Comparison of ENCODE assay signal across 8 mouse cellular contexts in genomic region chr10:8973934-8974333, GRCm38 (mm10).
DNase-seq lines count a peak whose midpoint lies in the region; ATAC-seq and TF ChIP-seq lines count a peak whose summit lies in the region.
"Had no signal": no experiment of that assay in that cellular context is flagged by ENCODE, and none has a peak within 500 bp of the region (broad histone marks: within the 10 kb centered on the region; RNA-seq: fewer than 3 reads in every experiment).

No protein-coding gene starts in this region.

- ATAC-seq in neutrophil, adult 5-6 weeks (ENCODE audit: extremely low read depth, insufficient number of reproducible peaks, low FRiP score, poor library complexity, severe bottlenecking) = peak; percentile 56; the same call in 1 of the 2 replicates

- peak; percentile 59 for TF ChIP-seq CTCF in layer of hippocampus, adult 2 months (conservative IDR thresholded peaks at IDR 0.05)

- DNase-seq in layer of hippocampus, adult 2 months (ENCODE audit: low spot score in 2 of 2) = no peak
- DNase-seq in layer of hippocampus, adult 18-20 months (ENCODE audit: low spot score in 2 of 2) = no peak
- peak; percentile 14 for DNase-seq in R1 (ENCODE audit: low read depth, low spot score)
- peak; percentile 38 for DNase-seq in induced T-regulatory cell, adult 2 months (ENCODE audit: low read depth)
- DNase-seq in frontal cortex, postnatal 14 days (ENCODE audit: low spot score in 2 of 2) = no peak
- DNase-seq in adrenal gland, postnatal 25 days = no peak

- no peak overlapping the region; the same call in 1 of the 2 replicates for H3K27ac ChIP-seq in layer of hippocampus, adult 2 months
- H3K27ac ChIP-seq: stomach, embryonic 15.5 days had no signal

- no peak overlapping the region for H3K4me3 ChIP-seq in layer of hippocampus, adult 2 months
- H3K4me3 ChIP-seq: stomach, embryonic 15.5 days had no signal

Comparison
In these comparisons a context has a peak if more than half of its experiments do, and no peak if none do; other contexts are left out.
1. DNase-seq: peak in R1 (single experiment) and induced T-regulatory cell, adult 2 months (single experiment); none in layer of hippocampus, adult 2 months (0 of 2), layer of hippocampus, adult 18-20 months (0 of 2), frontal cortex, postnatal 14 days (0 of 2) and adrenal gland, postnatal 25 days (single experiment).